Mouse (Mus musculus): Measurements from ENCODE around the gene Otud7a. TPM values are rescaled to one million over a fixed set of nuclear protein-coding genes. Genes with fewer than 3 reads are reported as not detected.
A peak's percentile ranks its signal among the peaks of the same experiment; 100 is the strongest.

Gene Otud7a
- polyA plus RNA-seq, 1 experiment from 2014 or later = 1.3 TPM

- no peaks in the 10 kb centered on the region for H3K9me3 ChIP-seq (ENCODE audit: control insufficient read depth, low read length)
- no peaks in the 10 kb centered on the region for H3K36me3 ChIP-seq (ENCODE audit: control insufficient read depth, insufficient read depth, low read length)
- no peak overlapping the region for H3K4me2 ChIP-seq (replicated peaks; ENCODE audit: low read depth, low read length)
- no peak overlapping the region for H3K4me3 ChIP-seq (ENCODE audit: low read depth, low read length)
- H3K9ac ChIP-seq (ENCODE audit: low read depth, low read length) = no peak overlapping the region
- no peaks in the 10 kb centered on the region for H3K27me3 ChIP-seq (ENCODE audit: control insufficient read depth, insufficient read depth, low read length)
- WGBS = 12% methylated on average over 8 of the region's 8 CpGs
- H3K27ac ChIP-seq (ENCODE audit: low read depth, low read length) = no peak overlapping the region
- ATAC-seq (ENCODE audit: low FRiP score) = no peak
- H3K4me1 ChIP-seq (replicated peaks; ENCODE audit: control insufficient read depth, insufficient read depth, low read length) = 0 out of 2 replicates have a peak, but pooled peaks cover 3% of the 10 kb centered on the region
- peak; percentile 19 for DNase-seq (ENCODE audit: low spot score)
Measured at GRCm38 (mm10) chr7:63796001-63796632, 351.6 kb downstream of the Otud7a start.

- Histone ChIP-seq H3K36me3 (ENCODE audit: control insufficient read depth, insufficient read depth, low read length) (no peaks in the 10 kb centered on the region), H3K4me2 (replicated peaks; ENCODE audit: low read depth, low read length) (no peak overlapping the region), H3K27me3 (ENCODE audit: control insufficient read depth, insufficient read depth, low read length) (no peaks in the 10 kb centered on the region), H3K4me3 (ENCODE audit: low read depth, low read length) (no peak overlapping the region), H3K27ac (ENCODE audit: low read depth, low read length) (no peak overlapping the region), H3K9ac (ENCODE audit: low read depth, low read length) (no peak overlapping the region), H3K9me3 (ENCODE audit: control insufficient read depth, low read length) (no peaks in the 10 kb centered on the region), H3K4me1 (replicated peaks; ENCODE audit: control insufficient read depth, insufficient read depth, low read length) (0 out of 2 replicates have a peak, but pooled peaks cover 3% of the 10 kb centered on the region)
- ATAC-seq (ENCODE audit: low FRiP score) (0 out of 2 replicates have a peak, but pooled peaks have one; percentile 38), DNase-seq (ENCODE audit: low spot score) (no peak)
- 68% methylated on average over 3 of the region's 3 CpGs for WGBS
Measured at GRCm38 (mm10) chr7:63798446-63798845, 353.9 kb downstream of the Otud7a start.

DNA sequence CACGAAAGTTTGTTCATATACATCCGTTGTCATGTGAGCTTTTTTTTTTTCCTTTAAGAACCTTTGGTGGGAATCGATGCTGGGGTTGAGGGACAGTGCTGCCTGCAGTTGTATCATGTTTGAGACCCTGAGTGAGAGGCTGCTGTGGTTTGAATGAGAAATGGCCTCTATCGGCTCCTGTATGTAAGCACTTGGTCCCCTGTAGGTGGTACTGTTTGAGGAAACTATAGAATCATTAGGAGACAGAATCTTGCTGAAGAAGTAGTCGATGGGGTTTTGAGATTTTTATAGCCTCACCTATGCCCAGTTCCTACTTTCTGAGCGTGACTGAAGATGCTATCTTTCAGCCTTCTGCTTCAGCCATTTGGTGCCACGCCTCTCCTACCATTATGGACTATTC lies 354.8 kb downstream of the Otud7a start:
- Histone ChIP-seq H3K27ac (ENCODE audit: low read depth, low read length) (no peak overlapping the region), H3K4me2 (replicated peaks; ENCODE audit: low read depth, low read length) (no peak overlapping the region), H3K4me1 (replicated peaks; ENCODE audit: control insufficient read depth, insufficient read depth, low read length) (0 out of 2 replicates have a peak, but pooled peaks cover 3% of the 10 kb centered on the region), H3K36me3 (ENCODE audit: control insufficient read depth, insufficient read depth, low read length) (no peaks in the 10 kb centered on the region), H3K9me3 (ENCODE audit: control insufficient read depth, low read length) (no peaks in the 10 kb centered on the region), H3K9ac (ENCODE audit: low read depth, low read length) (no peak overlapping the region), H3K27me3 (ENCODE audit: control insufficient read depth, insufficient read depth, low read length) (no peaks in the 10 kb centered on the region), H3K4me3 (ENCODE audit: low read depth, low read length) (no peak overlapping the region)
- 89% methylated on average over 7 of the region's 7 CpGs for WGBS
- no peak for DNase-seq (ENCODE audit: low spot score)
- no peak for ATAC-seq (ENCODE audit: low FRiP score)

DNA sequence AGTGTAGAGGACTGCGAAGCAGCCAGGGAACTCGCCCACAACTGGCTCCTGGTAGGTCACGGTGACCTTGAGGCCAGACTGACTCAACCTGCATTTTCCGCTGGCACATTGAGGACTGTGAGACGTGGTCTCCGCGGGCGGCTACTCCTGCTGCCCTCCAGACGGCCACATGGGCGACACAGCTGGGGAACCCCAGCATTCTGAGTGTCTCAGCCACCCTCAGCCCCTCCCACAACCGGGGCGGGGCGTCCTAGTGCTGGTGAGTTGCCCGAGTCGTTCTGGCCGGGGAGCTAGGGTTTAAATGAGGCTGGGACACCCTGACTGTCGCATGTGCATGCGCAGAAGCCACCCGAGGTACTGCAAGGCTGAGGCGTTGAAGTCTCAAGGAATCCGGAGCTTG lies 358.2 kb downstream of the Otud7a start:
- no peak overlapping the region for H3K27ac ChIP-seq (ENCODE audit: low read depth, low read length)
- no peaks in the 10 kb centered on the region for H3K9me3 ChIP-seq (ENCODE audit: control insufficient read depth, low read length)
- no peak for ATAC-seq (ENCODE audit: low FRiP score)
- WGBS = 93% methylated on average over 21 of the region's 21 CpGs
- H3K27me3 ChIP-seq (ENCODE audit: control insufficient read depth, insufficient read depth, low read length) = no peaks in the 10 kb centered on the region
- H3K36me3 ChIP-seq (ENCODE audit: control insufficient read depth, insufficient read depth, low read length) = no peaks in the 10 kb centered on the region
- H3K4me2 ChIP-seq (replicated peaks; ENCODE audit: low read depth, low read length) = no peak overlapping the region
- no peaks in the 10 kb centered on the region for H3K4me1 ChIP-seq (replicated peaks; ENCODE audit: control insufficient read depth, insufficient read depth, low read length)
- no peak overlapping the region for H3K9ac ChIP-seq (ENCODE audit: low read depth, low read length)
- H3K4me3 ChIP-seq (ENCODE audit: low read depth, low read length) = no peak overlapping the region
- DNase-seq (ENCODE audit: low spot score) = no peak

Other genes starting within 250 kb of the Otud7a start
- 8.0 and 8.5 TPM in 2 replicates for gene Chrna7, start 232.2 kb upstream of the Otud7a start, polyA plus RNA-seq (2014; fragmentation: Nextera tagmentation; extraction: Ambion mirVana)

Data from hindbrain, embryonic 11.5 days (tissue).